In genomic region chr4:138447827-138448602, GRCm38 (mm10) we compare ENCODE assay signal across 10 mouse cellular contexts. TPM values are rescaled to one million over a fixed set of nuclear protein-coding genes. Genes with fewer than 3 reads are reported as not detected.
DNase-seq lines count a peak whose midpoint lies in the region; ATAC-seq and TF ChIP-seq lines count a peak whose summit lies in the region.
"Had no signal": no experiment of that assay in that cellular context is flagged by ENCODE, and none has a peak within 500 bp of the region (broad histone marks: within the 10 kb centered on the region; RNA-seq: fewer than 3 reads in every experiment).

No protein-coding gene starts in this region.

- H3K36me3 ChIP-seq in megakaryocyte, embryonic 14.5 days (replicated peaks; ENCODE audit: low read length): no peaks in the 10 kb centered on the region
- H3K36me3 ChIP-seq in forebrain, embryonic 10.5 days (replicated peaks): no peaks in the 10 kb centered on the region
- H3K36me3 ChIP-seq in hindbrain, embryonic 11.5 days (ENCODE audit: control insufficient read depth, insufficient read depth, low read length): no peaks in the 10 kb centered on the region
- no peaks in the 10 kb centered on the region for H3K36me3 ChIP-seq in midbrain, postnatal 0 days (ENCODE audit: insufficient read depth, low read length)
- H3K36me3 ChIP-seq in heart, embryonic 11.5 days (ENCODE audit: control insufficient read depth, insufficient read depth, low read length): no peaks in the 10 kb centered on the region
- H3K36me3 ChIP-seq: lung, embryonic 15.5 days had no signal

- no peak overlapping the region for H3K4me2 ChIP-seq in hindbrain, embryonic 11.5 days (replicated peaks; ENCODE audit: low read depth, low read length)
- H3K4me2 ChIP-seq in midbrain, postnatal 0 days (ENCODE audit: low read depth, low read length, poor library complexity, severe bottlenecking): no peak overlapping the region
- no peak overlapping the region for H3K4me2 ChIP-seq in heart, embryonic 11.5 days
- H3K4me2 ChIP-seq: lung, embryonic 15.5 days had no signal

- peaks cover 89% of the 10 kb centered on the region for H3K27me3 ChIP-seq in megakaryocyte, embryonic 14.5 days (replicated peaks)
- peaks cover 79% of the 10 kb centered on the region for H3K27me3 ChIP-seq in forebrain, embryonic 10.5 days (ENCODE audit: poor library complexity, severe bottlenecking)
- no peaks in the 10 kb centered on the region for H3K27me3 ChIP-seq in hindbrain, embryonic 11.5 days (ENCODE audit: control insufficient read depth, insufficient read depth, low read length)
- no peaks in the 10 kb centered on the region for H3K27me3 ChIP-seq in midbrain, postnatal 0 days (ENCODE audit: insufficient read depth, low read length)
- H3K27me3 ChIP-seq in heart, embryonic 11.5 days (ENCODE audit: control insufficient read depth, insufficient read depth, low read length): peaks cover 55% of the 10 kb centered on the region

- no peak overlapping the region for H3K9ac ChIP-seq in hindbrain, embryonic 11.5 days (ENCODE audit: low read depth, low read length)
- H3K9ac ChIP-seq in midbrain, postnatal 0 days (replicated peaks; ENCODE audit: low read length, poor library complexity, severe bottlenecking): 0 out of 2 replicates have a peak overlapping the region, but pooled peaks have one; percentile 39
- H3K9ac ChIP-seq in heart, embryonic 11.5 days (ENCODE audit: low read depth, low read length): no peak overlapping the region
- H3K9ac ChIP-seq: lung, embryonic 15.5 days had no signal

- 44% methylated on average over 15 of the region's 15 CpGs for WGBS in forebrain, embryonic 10.5 days
- 34% methylated on average over 15 of the region's 15 CpGs for WGBS in hindbrain, embryonic 11.5 days
- 26% methylated on average over 15 of the region's 15 CpGs for WGBS in midbrain, postnatal 0 days
- 44% methylated on average over 15 of the region's 15 CpGs for WGBS in heart, embryonic 11.5 days (ENCODE audit: insufficient replicate concordance)

- peak overlapping the region; percentile 36; the same call in 1 of the 2 replicates for H3K27ac ChIP-seq in forebrain, embryonic 10.5 days
- peak overlapping the region; percentile 56; the same call in 1 of the 2 replicates for H3K27ac ChIP-seq in hindbrain, embryonic 11.5 days (ENCODE audit: low read depth, low read length)
- H3K27ac ChIP-seq in midbrain, postnatal 0 days (ENCODE audit: low read depth, low read length): 0 out of 2 replicates have a peak overlapping the region, but pooled peaks have one; percentile 1
- H3K27ac ChIP-seq in heart, embryonic 11.5 days (ENCODE audit: low read depth, low read length): no peak overlapping the region
- H3K27ac ChIP-seq: lung, embryonic 15.5 days had no signal

- no peak for ATAC-seq in megakaryocyte, adult 5-6 weeks (ENCODE audit: poor library complexity, severe bottlenecking)
- ATAC-seq in hindbrain, embryonic 11.5 days (ENCODE audit: low FRiP score): peak; percentile 52
- peak; percentile 24; the same call in 1 of the 2 replicates for ATAC-seq in midbrain, postnatal 0 days (ENCODE audit: low FRiP score)
- ATAC-seq in heart, embryonic 11.5 days (replicated peaks; ENCODE audit: insufficient number of reproducible peaks, low FRiP score, low TSS enrichment): no peak

- peaks cover 13% of the 10 kb centered on the region for H3K4me1 ChIP-seq in megakaryocyte, embryonic 14.5 days
- peaks cover 59% of the 10 kb centered on the region for H3K4me1 ChIP-seq in forebrain, embryonic 10.5 days
- H3K4me1 ChIP-seq in hindbrain, embryonic 11.5 days (replicated peaks; ENCODE audit: control insufficient read depth, insufficient read depth, low read length): peaks cover 7% of the 10 kb centered on the region; the same call in 1 of the 2 replicates
- H3K4me1 ChIP-seq in midbrain, postnatal 0 days (ENCODE audit: insufficient read depth, low read length): no peaks in the 10 kb centered on the region
- no peaks in the 10 kb centered on the region for H3K4me1 ChIP-seq in heart, embryonic 11.5 days (ENCODE audit: control insufficient read depth, insufficient read depth, low read length)

- no peak for TF ChIP-seq CTCF in midbrain, postnatal 0 days (IDR thresholded peaks at IDR 0.05)

- no peak for DNase-seq in forebrain, embryonic 10.5 days (ENCODE audit: extremely low spot score, low spot score)
- DNase-seq in hindbrain, embryonic 11.5 days (ENCODE audit: low spot score): no peak
- no peak for DNase-seq in midbrain, postnatal 0 days (ENCODE audit: low spot score)
- no peak for DNase-seq in layer of hippocampus, adult 9-10 months (ENCODE audit: low spot score)
- DNase-seq in cerebellum, adult 11-12 months: no peak

- H3K4me3 ChIP-seq in megakaryocyte, embryonic 14.5 days (replicated peaks): peak overlapping the region; percentile 28
- H3K4me3 ChIP-seq in forebrain, embryonic 10.5 days: no peak overlapping the region
- no peak overlapping the region for H3K4me3 ChIP-seq in hindbrain, embryonic 11.5 days (ENCODE audit: low read depth, low read length)
- H3K4me3 ChIP-seq in midbrain, postnatal 0 days (ENCODE audit: low read depth, low read length): no peak overlapping the region
- H3K4me3 ChIP-seq in heart, embryonic 11.5 days (ENCODE audit: low read depth, low read length): no peak overlapping the region
- H3K4me3 ChIP-seq: lung, embryonic 15.5 days had no signal

- H3K9me3 ChIP-seq in megakaryocyte, embryonic 14.5 days: peaks cover 10% of the 10 kb centered on the region
- H3K9me3 ChIP-seq in forebrain, embryonic 10.5 days: no peaks in the 10 kb centered on the region
- no peaks in the 10 kb centered on the region for H3K9me3 ChIP-seq in hindbrain, embryonic 11.5 days (ENCODE audit: control insufficient read depth, low read length)
- H3K9me3 ChIP-seq in midbrain, postnatal 0 days (ENCODE audit: low read length): no peaks in the 10 kb centered on the region
- H3K9me3 ChIP-seq in heart, embryonic 11.5 days (replicated peaks; ENCODE audit: control insufficient read depth, low read length): no peaks in the 10 kb centered on the region
- H3K9me3 ChIP-seq: lung, embryonic 15.5 days had no signal

RNA-seq across cellular contexts. Expression of gene Camk2n1, which starts 6.1 kb away (rescaled TPM):
- polyA plus RNA-seq in megakaryocyte, embryonic 14.5 days (2012; ENCODE audit: insufficient read depth, low replicate concordance): 0.13 and 1.2 TPM in 2 replicates
- total RNA-seq in megakaryocyte, adult 5-6 weeks (2015): 0.21 and 0.40 TPM in 2 replicates
- total RNA-seq in megakaryocyte, adult 5-6 weeks (2017): 0.04 TPM in 1 of 2 replicates, not detected in the other
- 0.96 and 0.98 TPM in 2 replicates for polyA plus RNA-seq in forebrain, embryonic 10.5 days (2016; fragmentation: Nextera tagmentation; extraction: Ambion mirVana)
- 6.0 and 6.4 TPM in 2 replicates for polyA plus RNA-seq in hindbrain, embryonic 11.5 days (2014; fragmentation: Nextera tagmentation; extraction: Ambion mirVana)
- total RNA-seq in midbrain, postnatal 0 days (2014; rRNA removed): 50.9 and 55.6 TPM in 2 replicates
- polyA plus RNA-seq in midbrain, postnatal 0 days (2015; fragmentation: Nextera tagmentation; extraction: Ambion mirVana): 25.0 and 29.2 TPM in 2 replicates
- polyA plus RNA-seq in heart, embryonic 11.5 days (2014; fragmentation: Nextera tagmentation; extraction: Ambion mirVana): 1.2 and 1.4 TPM in 2 replicates

RNA-seq across cellular contexts. Expression of gene Mul1, which starts 13.5 kb away (rescaled TPM):
- polyA plus RNA-seq in megakaryocyte, embryonic 14.5 days (2012; ENCODE audit: insufficient read depth, low replicate concordance): 3.4 and 21.8 TPM in 2 replicates
- total RNA-seq in megakaryocyte, adult 5-6 weeks (2015): 4.9 and 8.1 TPM in 2 replicates
- 4.4 and 6.1 TPM in 2 replicates for total RNA-seq in megakaryocyte, adult 5-6 weeks (2017)
- 21.2 and 22.7 TPM in 2 replicates for polyA plus RNA-seq in forebrain, embryonic 10.5 days (2016; fragmentation: Nextera tagmentation; extraction: Ambion mirVana)
- 16.0 and 16.6 TPM in 2 replicates for polyA plus RNA-seq in hindbrain, embryonic 11.5 days (2014; fragmentation: Nextera tagmentation; extraction: Ambion mirVana)
- total RNA-seq in midbrain, postnatal 0 days (2014; rRNA removed): 32.6 and 35.2 TPM in 2 replicates
- 17.6 and 19.2 TPM in 2 replicates for polyA plus RNA-seq in midbrain, postnatal 0 days (2015; fragmentation: Nextera tagmentation; extraction: Ambion mirVana)
- polyA plus RNA-seq in heart, embryonic 11.5 days (2014; fragmentation: Nextera tagmentation; extraction: Ambion mirVana): 16.1 and 18.2 TPM in 2 replicates

RNA-seq across cellular contexts. Expression of gene Fam43b, which starts 51.7 kb away (rescaled TPM):
- not detected in 2 replicates for polyA plus RNA-seq in megakaryocyte, embryonic 14.5 days (2012; ENCODE audit: insufficient read depth, low replicate concordance)
- not detected in 2 replicates for total RNA-seq in megakaryocyte, adult 5-6 weeks (2015)
- total RNA-seq in megakaryocyte, adult 5-6 weeks (2017): not detected in 2 replicates
- not detected in 2 replicates for polyA plus RNA-seq in forebrain, embryonic 10.5 days (2016; fragmentation: Nextera tagmentation; extraction: Ambion mirVana)
- polyA plus RNA-seq in hindbrain, embryonic 11.5 days (2014; fragmentation: Nextera tagmentation; extraction: Ambion mirVana): 0.11 TPM in 1 of 2 replicates, not detected in the other
- total RNA-seq in midbrain, postnatal 0 days (2014; rRNA removed): 18.7 and 24.0 TPM in 2 replicates
- 20.1 and 21.6 TPM in 2 replicates for polyA plus RNA-seq in midbrain, postnatal 0 days (2015; fragmentation: Nextera tagmentation; extraction: Ambion mirVana)
- polyA plus RNA-seq in heart, embryonic 11.5 days (2014; fragmentation: Nextera tagmentation; extraction: Ambion mirVana): 0.07 TPM in 1 of 2 replicates, not detected in the other
- polyA plus RNA-seq: kidney, adult 2 months; lung, embryonic 15.5 days had no signal

Comparison
In these comparisons a context has a peak if more than half of its experiments do, and no peak if none do; other contexts are left out.
1. ATAC-seq: peak in hindbrain, embryonic 11.5 days (single experiment) and midbrain, postnatal 0 days (single experiment); none in megakaryocyte, adult 5-6 weeks (single experiment) and heart, embryonic 11.5 days (single experiment).
2. RNA of gene Fam43b, which starts 51.7 kb away (polyA plus RNA-seq): 20.1 to 21.6 TPM in midbrain, postnatal 0 days; 0.07 TPM in heart, embryonic 11.5 days, 0.11 TPM in hindbrain, embryonic 11.5 days, not detected in forebrain, embryonic 10.5 days and not detected in megakaryocyte, embryonic 14.5 days; every median in the first group is over 10 times any median in the second.